Mouse (Mus musculus) testis, adult 2 months (tissue): ENCODE measurements around the gene Kifc1.

Experiments
- CTCF ChIP-seq: fragments of 200-500 bp; IDR thresholded peaks from 2 replicates; pipeline ENCODE4 v1.5.1; 2012; ENCODE audit warnings: low read depth, mild to moderate bottlenecking, inconsistent platforms, low read length, moderate library complexity; ENCODE audit not compliant: control insufficient read depth, insufficient read depth, insufficient replicate concordance
- POLR2A ChIP-seq: fragments of 200-500 bp; IDR thresholded peaks from 2 replicates; pipeline ENCODE4 v1.6.1; 2012; ENCODE audit warnings: low read depth, mild to moderate bottlenecking, inconsistent platforms, low read length, moderate library complexity; ENCODE audit not compliant: control insufficient read depth

DNA sequence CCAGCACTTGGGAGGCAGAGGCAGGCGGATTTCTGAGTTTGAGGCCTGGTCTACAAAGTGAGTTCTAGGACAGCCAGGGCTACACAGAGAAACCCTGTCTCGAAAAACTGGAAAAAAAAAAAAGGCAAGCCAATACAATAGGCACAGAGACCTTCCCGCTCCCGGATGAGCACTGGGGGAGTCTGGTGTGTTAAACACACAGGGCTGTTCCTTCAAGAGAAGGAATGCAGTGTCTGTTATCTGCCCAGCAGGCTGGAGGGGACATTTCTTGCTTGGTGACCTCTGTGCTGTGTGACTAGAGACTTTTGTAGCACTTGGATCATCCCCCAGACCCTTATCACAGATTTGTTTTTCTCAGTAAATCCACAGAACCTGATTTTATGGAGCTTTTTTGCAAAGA, 11.2 kb upstream of the Kifc1 start:
- TF ChIP-seq CTCF (no peak), POLR2A (no peak)
